Comparison of ENCODE assay signal across 18 mouse cellular contexts in genomic region chr5:21532921-21533320, GRCm38 (mm10). TPM values are rescaled to one million over a fixed set of nuclear protein-coding genes. Genes with fewer than 3 reads are reported as not detected.
A peak's percentile ranks its signal among the peaks of the same experiment; 100 is the strongest.
DNase-seq lines count a peak whose midpoint lies in the region; ATAC-seq lines count a peak whose summit lies in the region.
"Had no signal": no experiment of that assay in that cellular context is flagged by ENCODE, and none has a peak within 500 bp of the region (broad histone marks: within the 10 kb centered on the region; RNA-seq: fewer than 3 reads in every experiment).

No protein-coding gene starts in this region.

- H3K36me3 ChIP-seq in heart, embryonic 12.5 days = no peaks in the 10 kb centered on the region
- H3K36me3 ChIP-seq in hindbrain, embryonic 14.5 days (replicated peaks; ENCODE audit: control insufficient read depth, insufficient read depth) = no peaks in the 10 kb centered on the region
- H3K36me3 ChIP-seq in hindbrain, embryonic 11.5 days (ENCODE audit: control insufficient read depth, insufficient read depth, low read length) = no peaks in the 10 kb centered on the region
- H3K36me3 ChIP-seq: embryonic facial prominence, embryonic 10.5 days; liver, embryonic 15.5 days; midbrain, embryonic 15.5 days; stomach, embryonic 15.5 days had no signal

- H3K9me3 ChIP-seq in heart, embryonic 12.5 days (replicated peaks) = no peaks in the 10 kb centered on the region
- 0 out of 2 replicates have a peak, but pooled peaks cover 8% of the 10 kb centered on the region for H3K9me3 ChIP-seq in hindbrain, embryonic 14.5 days (ENCODE audit: control insufficient read depth, low read length)
- no peaks in the 10 kb centered on the region for H3K9me3 ChIP-seq in hindbrain, embryonic 11.5 days (ENCODE audit: control insufficient read depth, low read length)
- H3K9me3 ChIP-seq: embryonic facial prominence, embryonic 10.5 days; liver, embryonic 15.5 days; midbrain, embryonic 15.5 days; stomach, embryonic 15.5 days had no signal

- H3K4me2 ChIP-seq in heart, embryonic 12.5 days = no peak overlapping the region
- no peak overlapping the region for H3K4me2 ChIP-seq in hindbrain, embryonic 14.5 days (replicated peaks)
- H3K4me2 ChIP-seq in hindbrain, embryonic 11.5 days (replicated peaks; ENCODE audit: low read depth, low read length) = no peak overlapping the region
- H3K4me2 ChIP-seq: liver, embryonic 15.5 days; midbrain, embryonic 15.5 days; stomach, embryonic 15.5 days had no signal

- peaks cover 4% of the 10 kb centered on the region; the same call in 1 of the 2 replicates for H3K4me1 ChIP-seq in heart, embryonic 12.5 days (replicated peaks)
- H3K4me1 ChIP-seq in hindbrain, embryonic 14.5 days (replicated peaks; ENCODE audit: control insufficient read depth, insufficient read depth, low read length) = no peaks in the 10 kb centered on the region
- no peaks in the 10 kb centered on the region for H3K4me1 ChIP-seq in hindbrain, embryonic 11.5 days (replicated peaks; ENCODE audit: control insufficient read depth, insufficient read depth, low read length)
- H3K4me1 ChIP-seq: embryonic facial prominence, embryonic 10.5 days; liver, embryonic 15.5 days; midbrain, embryonic 15.5 days; stomach, embryonic 15.5 days had no signal

- WGBS in heart, embryonic 12.5 days = 78% methylated on average over 5 of the region's 5 CpGs
- WGBS in hindbrain, embryonic 14.5 days = 89% methylated on average over 5 of the region's 5 CpGs
- 87% methylated on average over 5 of the region's 5 CpGs for WGBS in hindbrain, embryonic 11.5 days

- H3K27me3 ChIP-seq in heart, embryonic 12.5 days (replicated peaks) = no peaks in the 10 kb centered on the region
- H3K27me3 ChIP-seq in hindbrain, embryonic 14.5 days (ENCODE audit: control insufficient read depth, insufficient read depth, low read length) = no peaks in the 10 kb centered on the region
- no peaks in the 10 kb centered on the region for H3K27me3 ChIP-seq in hindbrain, embryonic 11.5 days (ENCODE audit: control insufficient read depth, insufficient read depth, low read length)
- H3K27me3 ChIP-seq: liver, embryonic 15.5 days; midbrain, embryonic 15.5 days; stomach, embryonic 15.5 days had no signal

- H3K4me3 ChIP-seq in heart, embryonic 12.5 days = no peak overlapping the region
- H3K4me3 ChIP-seq in hindbrain, embryonic 14.5 days (replicated peaks; ENCODE audit: low read length) = no peak overlapping the region
- H3K4me3 ChIP-seq in hindbrain, embryonic 11.5 days (ENCODE audit: low read depth, low read length) = no peak overlapping the region
- H3K4me3 ChIP-seq: embryonic facial prominence, embryonic 10.5 days; erythroblast, embryonic 14.5 days; liver, embryonic 15.5 days; midbrain, embryonic 15.5 days; stomach, embryonic 15.5 days had no signal

- peak; percentile 98 for DNase-seq in heart, adult 11 months
- peak; percentile 56 for DNase-seq in 3T3-L1 (ENCODE audit: low read depth, low spot score)
- DNase-seq in adrenal gland, postnatal 36 days = peak; percentile 11 to 61
- DNase-seq in heart, adult 9 months (ENCODE audit: low spot score in 2 of 2) = peak; percentile 77 to 80
- no peak for DNase-seq in right cerebral cortex, postnatal 36 days (ENCODE audit: low spot score in 2 of 2)
- no peak for DNase-seq in hindbrain, embryonic 14.5 days (ENCODE audit: low spot score)
- DNase-seq in hindbrain, embryonic 11.5 days (ENCODE audit: low spot score) = no peak
- DNase-seq: forebrain, postnatal 0 days; kidney, adult 9 months; kidney, postnatal 4 days; right cerebral cortex, adult 18-20 months had no signal

- ATAC-seq in heart, embryonic 12.5 days (ENCODE audit: insufficient number of reproducible peaks, low FRiP score) = no peak
- no peak for ATAC-seq in hindbrain, embryonic 14.5 days (ENCODE audit: low FRiP score)
- no peak for ATAC-seq in hindbrain, embryonic 11.5 days (ENCODE audit: low FRiP score)
- ATAC-seq: forebrain, postnatal 0 days; midbrain, embryonic 15.5 days had no signal

- no peak overlapping the region for H3K27ac ChIP-seq in heart, embryonic 12.5 days (ENCODE audit: poor library complexity, severe bottlenecking)
- no peak overlapping the region for H3K27ac ChIP-seq in hindbrain, embryonic 14.5 days
- no peak overlapping the region for H3K27ac ChIP-seq in hindbrain, embryonic 11.5 days (ENCODE audit: low read depth, low read length)
- H3K27ac ChIP-seq: embryonic facial prominence, embryonic 10.5 days; liver, embryonic 15.5 days; midbrain, embryonic 15.5 days; stomach, embryonic 15.5 days had no signal

- H3K9ac ChIP-seq in heart, embryonic 12.5 days = no peak overlapping the region
- H3K9ac ChIP-seq in hindbrain, embryonic 14.5 days = no peak overlapping the region
- no peak overlapping the region for H3K9ac ChIP-seq in hindbrain, embryonic 11.5 days (ENCODE audit: low read depth, low read length)
- H3K9ac ChIP-seq: forebrain, postnatal 0 days; liver, embryonic 15.5 days; midbrain, embryonic 15.5 days; stomach, embryonic 15.5 days had no signal

RNA-seq across cellular contexts. Expression of gene Lrrc17, which starts 10.4 kb away (rescaled TPM):
- polyA plus RNA-seq in heart, embryonic 12.5 days (2016; fragmentation: Nextera tagmentation; extraction: Ambion mirVana) = 6.6 and 7.8 TPM in 2 replicates
- total RNA-seq in adrenal gland, postnatal 36 days (2021) = 1 to 10 TPM; 2.8 TPM
- 8.3 and 8.6 TPM in 2 replicates for polyA plus RNA-seq in hindbrain, embryonic 14.5 days (2014; fragmentation: Nextera tagmentation; extraction: Ambion mirVana)
- polyA plus RNA-seq in hindbrain, embryonic 11.5 days (2014; fragmentation: Nextera tagmentation; extraction: Ambion mirVana) = 23.6 and 27.3 TPM in 2 replicates
- total RNA-seq: megakaryocyte progenitor cell, adult 5-6 weeks had no signal
- polyA plus RNA-seq: erythroblast, embryonic 14.5 days had no signal

Comparison
In these comparisons a context has a peak if more than half of its experiments do, and no peak if none do; other contexts are left out.
1. DNase-seq: peak in heart, adult 11 months (single experiment), 3T3-L1 (single experiment), adrenal gland, postnatal 36 days (2 of 2) and heart, adult 9 months (2 of 2); none in right cerebral cortex, postnatal 36 days (0 of 2), hindbrain, embryonic 14.5 days (single experiment) and hindbrain, embryonic 11.5 days (single experiment).